Mouse (Mus musculus): ENCODE results near the gene 1700020L24Rik. TPM values are rescaled to one million over a fixed set of nuclear protein-coding genes. Genes with fewer than 3 reads are reported as not detected.
A peak's percentile ranks its signal among the peaks of the same experiment; 100 is the strongest.

Gene 1700020L24Rik
- polyA plus RNA-seq, 1 experiment from 2014 or later = 1.5 TPM

DNA sequence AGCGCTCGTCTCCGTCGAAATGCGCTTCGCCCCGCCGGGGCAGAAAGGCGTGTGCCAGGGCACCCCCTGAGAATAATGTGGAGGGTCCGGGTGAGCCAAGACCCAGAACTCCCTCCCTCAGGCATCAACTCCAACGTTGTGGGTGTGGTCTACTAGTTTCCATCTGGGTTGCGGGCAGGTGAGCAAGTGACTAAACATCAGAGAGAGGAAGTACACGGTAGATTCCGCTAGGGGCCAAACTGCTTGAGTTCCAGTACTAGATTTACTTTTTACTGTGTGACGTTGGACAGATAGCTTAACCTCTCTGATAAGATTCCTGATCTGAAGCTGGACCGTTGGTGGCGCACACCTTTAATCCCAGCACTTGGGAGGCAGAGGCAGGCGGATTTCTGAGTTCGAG is 7.5 kb downstream of the 1700020L24Rik start:
- Histone ChIP-seq H3K36me3 (no peaks in the 10 kb centered on the region), H3K27ac (peak overlapping the region; percentile 19; the same call in 1 of the 2 replicates), H3K4me3 (peak overlapping the region; percentile 52), H3K4me1 (peaks cover 82% of the 10 kb centered on the region), H3K27me3 (ENCODE audit: insufficient read depth, poor library complexity, severe bottlenecking) (peaks cover 62% of the 10 kb centered on the region), H3K9me3 (no peaks in the 10 kb centered on the region)
- no peak for DNase-seq (ENCODE audit: low spot score)
- WGBS = 20% methylated on average over 19 of the region's 19 CpGs

DNA sequence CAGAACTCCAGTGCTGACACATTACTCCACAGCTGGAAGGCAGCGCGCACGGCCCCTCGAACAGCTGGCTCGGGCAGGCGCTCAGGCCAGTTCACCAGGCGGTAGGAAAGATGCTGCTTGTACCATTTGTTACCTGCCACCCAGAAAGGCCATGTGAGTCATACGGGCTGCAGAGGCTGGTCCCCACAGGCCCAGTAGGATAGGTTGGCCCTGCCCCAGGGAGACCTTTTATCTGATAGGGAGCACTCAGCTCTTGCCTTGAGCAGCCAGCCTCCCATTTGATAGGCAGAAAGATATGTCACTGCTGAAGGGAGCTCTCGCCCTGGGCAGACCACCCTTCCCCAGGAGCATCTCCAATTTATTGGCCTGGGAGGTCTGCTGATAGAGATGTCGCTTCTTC is 10.1 kb downstream of the 1700020L24Rik start:
- H3K36me3 ChIP-seq = no peaks in the 10 kb centered on the region
- no peak for DNase-seq (ENCODE audit: low spot score)
- peaks cover 44% of the 10 kb centered on the region for H3K27me3 ChIP-seq (ENCODE audit: insufficient read depth, poor library complexity, severe bottlenecking)
- 63% methylated on average over 10 of the region's 10 CpGs for WGBS
- peak overlapping the region; percentile 79; the same call in 1 of the 2 replicates for H3K27ac ChIP-seq
- no peak overlapping the region for H3K4me3 ChIP-seq
- H3K4me1 ChIP-seq = peaks cover 65% of the 10 kb centered on the region
- H3K9me3 ChIP-seq = no peaks in the 10 kb centered on the region

DNA sequence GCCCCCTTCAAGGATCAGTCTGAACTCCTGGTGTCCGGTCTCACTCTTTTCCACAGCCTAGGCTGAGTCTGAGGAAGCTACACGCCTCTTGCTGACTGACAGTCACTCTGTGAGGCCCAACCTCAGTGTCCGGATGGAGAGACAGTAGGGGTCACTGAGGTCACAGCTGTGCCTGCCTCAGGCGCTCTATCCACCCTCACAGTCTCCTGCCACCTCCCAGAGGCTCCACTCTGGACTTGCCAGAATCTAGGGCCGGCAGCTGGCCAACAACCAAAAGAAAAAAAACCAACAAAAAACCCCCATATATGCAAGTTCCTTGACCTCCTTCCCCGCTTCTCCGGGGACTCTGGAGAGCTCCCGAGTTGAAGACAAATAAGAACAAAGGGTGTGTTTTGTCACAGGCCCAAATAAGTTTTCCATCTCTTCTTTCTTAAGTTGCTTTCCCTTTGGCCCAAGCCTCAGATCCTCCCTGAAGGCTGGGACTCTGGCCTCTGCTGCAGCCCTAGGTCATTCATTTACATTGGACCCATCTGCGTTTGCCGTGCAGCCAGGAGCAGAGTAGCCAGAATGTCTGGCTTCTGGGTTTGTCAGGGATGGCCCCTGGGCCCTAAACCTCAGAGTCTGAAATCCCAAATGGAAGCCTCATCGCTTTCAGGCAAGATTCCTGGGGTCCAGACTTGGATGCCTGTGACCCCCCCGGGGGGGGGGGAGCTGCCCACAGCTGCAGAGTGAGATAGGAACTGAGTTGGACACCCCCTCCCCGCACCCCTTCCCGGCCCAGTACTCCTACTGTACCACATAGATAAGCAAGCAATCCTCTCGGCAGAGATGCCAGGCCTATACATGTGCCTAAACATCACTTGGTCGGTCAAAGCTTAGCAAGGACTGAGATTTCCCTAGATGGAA is 10.8 kb downstream of the 1700020L24Rik start:
- Histone ChIP-seq H3K36me3 (no peaks in the 10 kb centered on the region), H3K9me3 (no peaks in the 10 kb centered on the region), H3K27me3 (ENCODE audit: insufficient read depth, poor library complexity, severe bottlenecking) (peaks cover 38% of the 10 kb centered on the region), H3K27ac (peak overlapping the region; percentile 79), H3K4me1 (peaks cover 58% of the 10 kb centered on the region), H3K4me3 (0 out of 2 replicates have a peak overlapping the region, but pooled peaks have one; percentile 12)
- 35% methylated on average over 16 of the region's 16 CpGs for WGBS
- DNase-seq (ENCODE audit: low spot score) = no peak

DNA sequence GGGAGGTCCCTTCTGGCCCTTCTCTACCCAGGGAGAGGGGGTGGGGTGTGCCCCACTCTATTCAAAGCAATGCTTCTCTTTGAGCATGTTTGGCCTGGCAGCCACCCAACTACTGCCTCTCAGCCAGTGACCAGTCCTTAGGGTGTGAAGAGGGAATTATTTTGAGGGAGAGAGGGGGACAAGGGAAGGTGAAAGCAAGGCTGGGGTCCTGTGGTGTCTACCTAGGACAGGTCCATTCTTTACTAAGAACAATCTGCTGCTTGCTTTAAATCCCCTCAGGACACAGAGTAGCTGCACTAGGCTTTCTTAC is 11.4 kb downstream of the 1700020L24Rik start:
- Histone ChIP-seq H3K36me3 (no peaks in the 10 kb centered on the region), H3K9me3 (no peaks in the 10 kb centered on the region), H3K4me1 (peaks cover 52% of the 10 kb centered on the region), H3K4me3 (no peak overlapping the region), H3K27me3 (ENCODE audit: insufficient read depth, poor library complexity, severe bottlenecking) (peaks cover 32% of the 10 kb centered on the region), H3K27ac (peak overlapping the region; percentile 79)
- DNase-seq (ENCODE audit: low spot score) = no peak

DNA sequence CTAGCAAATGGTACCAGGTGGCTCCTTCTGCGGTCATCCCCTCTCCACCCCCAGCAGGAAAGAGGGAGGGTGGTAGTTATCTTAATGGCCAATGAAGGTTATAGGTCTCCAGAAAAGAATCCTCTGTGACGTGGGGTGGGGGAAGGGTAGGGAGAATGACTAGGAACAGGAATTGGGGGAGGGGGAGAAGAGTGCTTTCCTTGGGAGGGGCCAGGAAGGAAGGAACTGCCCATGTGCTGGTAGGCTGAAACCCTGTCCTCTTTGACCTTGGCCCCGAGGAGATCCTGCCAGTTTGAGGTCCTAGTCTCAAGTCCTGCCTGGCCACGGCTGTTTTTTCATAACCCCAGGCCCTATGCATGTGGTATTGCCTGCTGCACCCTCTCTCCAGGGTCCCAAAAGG is 11.8 kb downstream of the 1700020L24Rik start:
- no peak for DNase-seq (ENCODE audit: low spot score)
- Histone ChIP-seq H3K9me3 (no peaks in the 10 kb centered on the region), H3K36me3 (no peaks in the 10 kb centered on the region), H3K4me1 (peaks cover 51% of the 10 kb centered on the region), H3K27me3 (ENCODE audit: insufficient read depth, poor library complexity, severe bottlenecking) (peaks cover 28% of the 10 kb centered on the region), H3K27ac (peak overlapping the region; percentile 79), H3K4me3 (no peak overlapping the region)
- 29% methylated on average over 4 of the region's 4 CpGs for WGBS

DNA sequence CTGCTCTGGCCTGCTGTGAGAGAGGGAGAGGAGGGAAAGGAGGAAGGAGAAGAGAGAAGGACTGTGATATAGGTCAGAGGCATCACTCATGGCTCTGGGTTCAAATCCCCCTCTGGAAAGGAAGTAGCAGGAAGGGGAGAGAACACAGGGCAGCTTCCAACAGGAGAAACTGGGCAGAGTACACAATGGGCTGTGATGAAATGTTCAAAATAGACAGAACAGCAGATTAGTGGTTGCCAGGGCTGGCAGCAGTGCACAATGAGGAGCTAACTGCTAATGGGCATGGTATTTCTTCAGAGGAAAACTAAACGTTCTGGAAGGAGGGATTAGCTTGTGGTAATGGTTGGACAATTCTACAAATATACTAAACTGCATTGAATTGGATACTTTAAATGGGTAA is 13.1 kb downstream of the 1700020L24Rik start:
- H3K27ac ChIP-seq = peak overlapping the region; percentile 37; the same call in 1 of the 2 replicates
- no peaks in the 10 kb centered on the region for H3K9me3 ChIP-seq
- peaks cover 19% of the 10 kb centered on the region for H3K27me3 ChIP-seq (ENCODE audit: insufficient read depth, poor library complexity, severe bottlenecking)
- 44% methylated on average over 1 of the region's 1 CpGs for WGBS
- no peak for DNase-seq (ENCODE audit: low spot score)
- H3K4me3 ChIP-seq = no peak overlapping the region
- H3K36me3 ChIP-seq = no peaks in the 10 kb centered on the region
- peaks cover 54% of the 10 kb centered on the region for H3K4me1 ChIP-seq

DNA sequence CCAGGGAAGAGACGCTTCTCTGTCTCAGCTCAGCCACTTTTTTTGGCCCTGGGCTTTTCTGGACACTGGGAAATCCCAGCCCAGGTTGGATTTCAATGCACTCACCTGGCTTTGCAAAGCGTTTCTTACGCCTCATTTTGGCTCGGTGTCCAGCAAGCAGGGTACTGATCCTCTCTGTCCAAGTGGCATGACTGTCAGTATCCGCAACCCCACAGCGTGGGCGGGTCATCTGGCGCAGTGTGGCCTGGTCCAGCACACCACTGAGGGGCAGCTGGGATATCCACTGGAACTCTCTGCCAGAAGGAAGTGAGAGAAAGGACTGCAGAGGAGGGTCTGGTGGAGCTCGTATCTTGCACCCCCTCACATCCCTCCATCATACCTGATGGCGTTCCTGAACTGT is 13.8 kb downstream of the 1700020L24Rik start:
- H3K4me1 ChIP-seq = peaks cover 59% of the 10 kb centered on the region
- 83% methylated on average over 10 of the region's 10 CpGs for WGBS
- H3K27me3 ChIP-seq (ENCODE audit: insufficient read depth, poor library complexity, severe bottlenecking) = peaks cover 14% of the 10 kb centered on the region

DNA sequence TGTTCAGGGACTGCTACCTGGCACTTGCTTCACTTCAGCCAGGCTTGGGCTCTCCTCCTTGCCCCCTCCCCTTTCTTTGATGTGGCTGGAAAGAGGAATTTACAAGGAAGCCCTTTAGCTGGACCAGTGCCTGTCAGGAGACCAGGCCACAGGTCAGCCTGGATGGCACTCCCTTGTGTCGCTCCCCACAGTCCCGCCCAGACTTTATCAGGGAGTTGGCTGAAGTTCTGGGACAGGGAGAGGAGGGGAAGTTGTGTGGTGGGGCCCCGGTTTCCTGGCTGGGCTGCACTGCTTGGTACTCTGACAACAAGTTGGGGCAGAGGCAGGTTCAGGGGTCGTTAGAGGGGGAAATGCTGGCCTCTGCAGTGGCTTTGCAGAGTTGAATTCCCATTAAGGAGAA is 17.1 kb downstream of the 1700020L24Rik start:
- H3K27ac ChIP-seq = peak overlapping the region; percentile 47; the same call in 1 of the 2 replicates
- DNase-seq (ENCODE audit: low spot score) = no peak
- no peaks in the 10 kb centered on the region for H3K36me3 ChIP-seq
- 4% methylated on average over 4 of the region's 4 CpGs for WGBS
- peaks cover 14% of the 10 kb centered on the region; the same call in 1 of the 2 replicates for H3K27me3 ChIP-seq (ENCODE audit: insufficient read depth, poor library complexity, severe bottlenecking)
- H3K9me3 ChIP-seq = no peaks in the 10 kb centered on the region
- H3K4me3 ChIP-seq = no peak overlapping the region
- H3K4me1 ChIP-seq = peaks cover 49% of the 10 kb centered on the region

More for the DNA sequence above, 13.8 kb downstream of the 1700020L24Rik start:
- no peak for DNase-seq (ENCODE audit: low spot score)
- Histone ChIP-seq H3K36me3 (no peaks in the 10 kb centered on the region), H3K27ac (no peak overlapping the region), H3K4me3 (no peak overlapping the region), H3K9me3 (no peaks in the 10 kb centered on the region)

DNA sequence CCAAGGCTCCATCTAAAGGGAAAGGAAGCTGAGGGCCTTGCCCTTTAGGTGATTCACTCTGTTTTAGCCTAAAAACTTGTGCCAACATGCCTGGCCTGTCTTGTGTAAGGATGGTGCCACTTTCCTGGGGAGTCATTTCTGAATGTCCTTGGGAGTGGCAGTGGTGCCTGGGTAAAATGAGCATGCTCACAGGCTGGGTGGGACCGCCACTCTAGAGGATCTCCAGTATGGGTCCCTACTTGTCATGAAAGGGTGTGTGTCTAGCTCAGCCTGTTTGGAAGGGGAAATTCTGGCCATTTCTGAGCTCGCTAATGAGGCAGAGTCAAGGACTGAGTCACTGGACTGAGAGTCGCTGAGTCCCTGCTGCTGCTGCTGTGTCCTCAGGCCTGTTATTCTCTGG is 18.1 kb downstream of the 1700020L24Rik start:
- Histone ChIP-seq H3K4me3 (no peak overlapping the region), H3K27me3 (ENCODE audit: insufficient read depth, poor library complexity, severe bottlenecking) (peaks cover 25% of the 10 kb centered on the region), H3K9me3 (no peaks in the 10 kb centered on the region), H3K36me3 (no peaks in the 10 kb centered on the region), H3K4me1 (peaks cover 40% of the 10 kb centered on the region), H3K27ac (peak overlapping the region; percentile 57; the same call in 1 of the 2 replicates)
- no peak for DNase-seq (ENCODE audit: low spot score)
- 77% methylated on average over 3 of the region's 3 CpGs for WGBS

DNA sequence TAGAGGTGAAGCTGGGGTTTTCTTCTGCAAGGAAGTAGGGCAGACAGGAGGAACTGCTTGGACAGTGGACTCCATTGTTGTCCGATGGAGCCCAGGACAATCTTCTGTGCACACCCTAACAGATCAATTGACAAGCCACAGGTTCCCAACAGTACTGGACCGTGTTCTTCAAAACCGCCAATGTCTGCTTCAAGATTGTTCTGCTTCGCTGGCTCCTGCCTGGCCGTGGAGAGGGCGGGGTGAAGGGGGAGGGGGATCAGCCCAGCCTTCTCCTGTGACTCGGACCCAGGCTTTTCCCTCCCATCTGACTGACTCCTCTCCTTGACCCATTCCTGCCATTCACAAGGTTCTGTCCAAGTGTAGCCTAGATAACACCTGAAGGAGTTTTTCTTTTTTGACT is 19.8 kb downstream of the 1700020L24Rik start:
- Histone ChIP-seq H3K4me3 (no peak overlapping the region), H3K27ac (0 out of 2 replicates have a peak overlapping the region, but pooled peaks have one; percentile 16), H3K9me3 (no peaks in the 10 kb centered on the region), H3K27me3 (ENCODE audit: insufficient read depth, poor library complexity, severe bottlenecking) (peaks cover 40% of the 10 kb centered on the region), H3K4me1 (peaks cover 45% of the 10 kb centered on the region), H3K36me3 (no peaks in the 10 kb centered on the region)
- no peak for DNase-seq (ENCODE audit: low spot score)
- WGBS = 30% methylated on average over 7 of the region's 7 CpGs

DNA sequence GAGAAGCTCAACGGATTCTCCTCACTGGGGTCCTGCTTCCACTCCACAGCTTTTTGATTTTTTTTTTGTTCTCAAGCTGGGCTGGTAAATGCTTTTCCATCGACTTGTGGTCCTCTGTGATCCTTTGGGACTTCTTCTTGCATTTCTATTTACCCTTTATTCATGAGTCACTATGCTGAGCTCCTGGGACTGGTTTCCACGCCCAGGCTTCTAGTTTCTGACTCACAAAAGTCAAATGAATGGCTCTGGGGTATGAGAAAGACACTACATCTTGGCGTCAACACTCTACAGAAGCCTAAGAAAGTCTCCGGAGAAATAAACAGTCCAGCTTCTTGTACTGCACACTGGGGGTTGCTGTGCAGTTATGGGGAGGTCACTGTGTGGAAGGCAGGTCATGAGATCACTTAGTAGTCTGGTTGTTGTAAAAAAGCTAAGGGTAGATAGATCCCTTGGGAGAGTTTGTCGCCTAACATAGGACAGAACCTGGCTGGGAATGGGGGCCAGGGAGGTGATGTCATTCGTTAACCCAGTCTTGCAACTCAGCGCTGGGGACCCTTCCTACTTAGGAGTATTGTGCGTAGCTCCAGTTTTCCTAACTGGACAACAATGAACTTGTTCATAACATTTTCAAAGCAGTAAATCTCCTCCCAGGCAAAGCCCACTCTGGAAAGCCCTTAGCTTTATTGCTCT is 20.6 kb downstream of the 1700020L24Rik start:
- Histone ChIP-seq H3K9me3 (no peaks in the 10 kb centered on the region), H3K27ac (0 out of 2 replicates have a peak overlapping the region, but pooled peaks have one; percentile 16), H3K4me3 (no peak overlapping the region), H3K36me3 (no peaks in the 10 kb centered on the region), H3K4me1 (peaks cover 51% of the 10 kb centered on the region), H3K27me3 (ENCODE audit: insufficient read depth, poor library complexity, severe bottlenecking) (peaks cover 48% of the 10 kb centered on the region)
- no peak for DNase-seq (ENCODE audit: low spot score)
- WGBS = 61% methylated on average over 9 of the region's 9 CpGs

DNA sequence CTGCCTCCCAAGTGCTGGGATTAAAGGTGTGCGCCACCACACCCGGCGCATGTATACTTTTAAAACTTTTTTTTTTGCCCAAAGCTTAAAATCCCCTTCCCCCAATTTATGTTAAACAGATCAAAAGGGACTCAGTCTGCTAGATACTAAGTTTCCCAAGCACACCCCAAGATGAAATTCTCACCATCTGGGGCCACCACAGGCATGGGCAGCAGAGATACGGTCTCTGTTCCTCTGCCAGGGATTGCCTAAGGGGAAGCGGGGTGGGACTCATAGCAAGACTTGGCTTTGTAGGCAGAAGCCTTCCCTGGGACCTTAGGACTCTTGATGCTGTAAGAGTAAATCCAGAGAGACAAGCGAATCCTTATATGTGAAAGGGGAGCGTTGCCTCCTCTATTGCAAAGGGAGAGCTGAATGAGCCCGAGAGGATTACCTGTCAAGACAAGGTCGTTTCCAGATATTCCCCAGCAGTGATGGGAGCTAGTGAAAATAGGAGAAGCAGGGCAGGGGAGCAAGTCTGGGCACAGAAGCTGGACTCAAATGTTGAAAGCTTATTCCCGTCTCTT is 24.1 kb downstream of the 1700020L24Rik start:
- 67% methylated on average over 10 of the region's 10 CpGs for whole genome bisulfite sequencing
- H3K4me1 ChIP-seq = peaks cover 42% of the 10 kb centered on the region
- no peak overlapping the region; the same call in 1 of the 2 replicates for H3K27ac ChIP-seq
- DNase-seq (ENCODE audit: low spot score) = no peak
- H3K9me3 ChIP-seq = no peaks in the 10 kb centered on the region
- H3K4me3 ChIP-seq = peak overlapping the region; percentile 75; the same call in 1 of the 2 replicates
- H3K36me3 ChIP-seq = no peaks in the 10 kb centered on the region
- H3K27me3 ChIP-seq (ENCODE audit: insufficient read depth, poor library complexity, severe bottlenecking) = peaks cover 66% of the 10 kb centered on the region

All from heart, embryonic 10.5 days (tissue).